In genomic region chr2:18676936-18677491, GRCm38 (mm10) we compare ENCODE assay signal across 8 mouse cellular contexts. TPM values are rescaled to one million over a fixed set of nuclear protein-coding genes. Genes with fewer than 3 reads are reported as not detected.
DNase-seq lines count a peak whose midpoint lies in the region; ATAC-seq lines count a peak whose summit lies in the region.

TSS of gene Bmi1 (plus strand) at chr2:18677018.

- peak; percentile 68 for DNase-seq in layer of hippocampus, adult 11-12 months (ENCODE audit: low spot score)
- no peak for DNase-seq in layer of hippocampus, adult 9-10 months (ENCODE audit: low spot score)
- DNase-seq in embryo, embryonic 10.5 days (ENCODE audit: low spot score), result peak; percentile 79
- DNase-seq in gastrocnemius, postnatal 4 days (ENCODE audit: low spot score in 2 of 2), result peak; percentile 39 to 68
- DNase-seq in left cerebral cortex, postnatal 4 days, result peak; percentile 63
- peak; percentile 63 to 67 for DNase-seq in spleen, adult 18-20 months

- intact Hi-C loops in left cerebral cortex, postnatal 4 days (cut with DNase I), result loop anchor here (10.0 kb wide), 4 partner anchors 292 to 622 kb away; partner anchors contain the start of genes 4930426L09Rik, Mllt10 and Pip4k2a

- ATAC-seq in inflammation-experienced regulatory T-cells, adult 6 months, result peak; percentile 15
- ATAC-seq in megakaryocyte-erythroid progenitor cell, adult 5-6 weeks (replicated peaks; ENCODE audit: low FRiP score, low TSS enrichment, poor library complexity, severe bottlenecking), result peak; percentile 45

RNA-seq across cellular contexts. Expression of gene Bmi1, which starts in this region (rescaled TPM):
- total RNA-seq in gastrocnemius, postnatal 4 days (2021), result 10 to 100 TPM; 25.3 to 29.2 TPM
- polyA plus RNA-seq in inflammation-experienced regulatory T-cells, adult 6 months (2017; shearing (Covaris generic)), result 10 to 100 TPM; 10.3 to 18.0 (median 13.0) TPM
- 10 to 100 TPM; 71.1 to 72.8 TPM for total RNA-seq in left cerebral cortex, postnatal 4 days (2021)
- total RNA-seq in megakaryocyte-erythroid progenitor cell, adult 5-6 weeks (2014; fragmentation: Nextera tagmentation), result 30.3 and 44.8 TPM in 2 replicates
- 69.4 and 89.5 TPM in 2 replicates for total RNA-seq in megakaryocyte-erythroid progenitor cell, adult 5-6 weeks (2017)
